Mouse (Mus musculus): ENCODE measurements around the gene 1700122O11Rik.

DNA sequence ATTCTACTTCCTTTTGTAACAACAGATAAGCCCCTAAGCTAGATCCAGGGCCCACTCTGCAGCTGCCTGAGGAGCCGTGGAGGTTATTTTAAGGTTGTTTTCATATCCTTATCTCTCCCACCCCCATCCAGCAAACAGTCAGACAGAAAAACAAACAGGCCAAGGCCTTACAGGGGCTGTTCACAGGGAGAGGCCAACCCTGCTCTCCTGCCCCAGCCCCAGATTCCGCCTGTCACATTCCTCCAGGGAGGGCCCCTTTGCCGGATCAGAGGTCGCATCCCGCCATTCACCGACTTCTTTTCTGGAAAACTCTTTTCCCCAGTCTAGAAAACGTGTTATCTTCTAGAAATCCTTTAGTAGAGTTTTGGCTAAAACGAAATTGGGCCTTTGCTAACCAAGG lies 33.0 kb downstream of the 1700122O11Rik start:
- TF ChIP-seq GATA1 (IDR thresholded peaks at IDR 0.05; ENCODE audit: borderline replicate concordance, low read length) = no peak
- no peak for TF ChIP-seq FLI1 (IDR thresholded peaks at IDR 0.05; ENCODE audit: low read length)

Measured in megakaryocyte, embryonic 14.5 days (primary cell).